Mouse (Mus musculus): ENCODE measurements around the gene Rtf2.

Rtf2 gene

GRCm38 (mm10) chr2:172437371-172437952, 2.9 kb upstream of the Rtf2 start:
- no peak for DNase-seq (ENCODE audit: low read depth, low spot score)

DNA sequence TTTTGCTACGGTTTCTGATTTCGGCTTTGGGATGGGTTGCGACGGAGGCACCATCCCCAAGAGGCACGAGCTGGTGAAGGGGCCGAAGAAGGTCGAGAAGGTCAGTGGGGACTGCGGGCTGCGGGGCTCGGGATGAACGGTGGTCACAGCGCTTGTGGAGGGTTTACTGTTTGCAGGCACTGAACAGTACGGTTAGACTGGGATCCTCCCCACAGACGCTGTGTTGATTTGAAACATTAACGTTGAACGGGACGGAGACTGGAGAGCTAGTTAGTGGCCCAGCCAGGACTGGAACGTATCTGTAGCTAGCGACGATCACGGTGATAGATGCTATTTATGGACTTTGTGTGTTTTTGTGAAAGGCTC, 267 bp downstream of the Rtf2 start:
- no peak for DNase-seq (ENCODE audit: low read depth, low spot score)

DNA sequence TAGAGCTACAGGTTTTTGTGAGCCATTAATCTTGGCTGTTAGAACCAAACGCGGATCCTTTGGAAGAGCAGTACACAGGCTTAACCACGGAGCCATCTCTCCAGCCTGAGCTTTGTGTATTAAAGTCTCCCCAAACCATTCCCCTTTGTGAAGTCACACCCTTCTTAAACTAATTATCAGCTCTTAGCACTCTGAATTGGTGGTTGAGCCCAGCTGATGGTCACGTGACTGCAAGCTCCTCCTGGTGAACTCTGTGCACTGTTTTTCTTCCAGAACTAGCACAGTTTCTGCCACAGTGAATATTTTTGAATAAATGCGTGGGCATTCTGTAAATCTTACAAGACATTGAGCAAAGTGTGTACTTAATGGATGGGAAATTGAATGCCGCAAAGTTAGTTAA, 820 bp downstream of the Rtf2 start:
- peak; percentile 8 for DNase-seq (ENCODE audit: low read depth, low spot score)

- DNase-seq (ENCODE audit: low read depth, low spot score): no peak
Measured at GRCm38 (mm10) chr2:172445617-172446016, 5.3 kb downstream of the Rtf2 start.

DNA sequence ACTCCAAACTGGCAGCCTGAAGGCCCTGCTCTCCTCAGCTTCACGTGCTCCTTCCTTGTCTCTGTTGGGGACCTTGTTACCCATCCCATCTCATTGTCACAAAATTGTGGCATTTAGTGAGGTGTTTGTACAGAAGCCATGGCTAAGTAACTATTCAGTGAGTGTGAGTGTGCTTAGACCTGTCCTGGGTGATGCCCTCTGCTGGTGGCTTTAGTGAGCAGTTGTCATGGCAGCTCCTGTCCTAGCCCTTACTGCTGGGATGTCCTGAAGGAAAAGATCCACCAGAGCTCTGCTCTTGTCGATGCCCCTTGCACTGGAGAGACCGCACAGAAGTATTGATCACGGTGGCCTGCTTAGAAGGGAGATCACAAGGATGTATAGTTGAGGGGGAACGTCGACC, 7.0 kb downstream of the Rtf2 start:
- peak; percentile 32 for DNase-seq (ENCODE audit: low read depth, low spot score)

DNA sequence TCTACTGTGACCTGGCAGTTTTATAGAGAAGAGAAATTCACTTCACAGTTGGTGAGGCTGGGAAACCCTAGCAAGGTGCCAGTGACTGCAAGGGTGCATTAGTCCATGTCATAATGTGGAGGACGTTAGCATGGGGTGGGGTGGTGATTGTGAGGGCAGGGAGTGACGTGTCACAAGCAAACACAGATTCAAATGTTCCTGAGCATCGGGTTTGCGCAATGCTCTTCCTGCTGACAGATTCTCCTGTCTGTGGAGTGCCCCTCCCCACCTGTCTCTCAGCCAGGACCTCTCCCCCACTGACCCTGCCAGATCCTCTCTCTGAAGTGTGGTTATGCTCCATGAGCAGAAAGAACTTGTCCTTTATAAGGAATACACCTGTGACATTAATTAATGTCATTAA, 8.0 kb downstream of the Rtf2 start:
- DNase-seq (ENCODE audit: low read depth, low spot score): no peak

DNA sequence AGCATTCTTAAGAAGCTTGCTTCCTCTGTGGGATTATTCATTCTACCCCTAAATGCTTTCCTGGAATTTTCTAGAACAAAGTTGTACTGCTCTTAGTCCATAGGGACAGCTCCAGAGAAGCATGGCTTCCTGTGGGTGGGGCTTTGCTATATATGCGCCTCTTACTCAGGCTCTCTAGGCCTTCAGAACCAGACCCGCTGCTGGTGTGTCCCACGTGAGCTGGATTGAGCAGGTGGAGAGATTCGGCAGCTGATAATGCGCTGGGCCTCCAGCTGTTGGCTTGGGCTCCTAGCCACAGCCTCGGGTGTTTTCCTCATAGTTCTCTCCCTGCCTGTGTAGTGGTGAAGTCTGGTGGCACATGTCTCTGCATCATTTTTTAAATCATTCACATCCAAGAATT, 10.3 kb downstream of the Rtf2 start:
- DNase-seq (ENCODE audit: low read depth, low spot score): no peak

GRCm38 (mm10) chr2:172452031-172452430, 11.7 kb downstream of the Rtf2 start:
- DNase-seq (ENCODE audit: low read depth, low spot score): no peak

GRCm38 (mm10) chr2:172452458-172452857, 12.1 kb downstream of the Rtf2 start:
- DNase-seq (ENCODE audit: low read depth, low spot score): no peak

GRCm38 (mm10) chr2:172458496-172458895, 18.1 kb downstream of the Rtf2 start, which contains the start of gene Gcnt7:
Gene Gcnt7 (minus strand): TSS chr2:172458596.
- no peak for DNase-seq (ENCODE audit: low read depth, low spot score)

GRCm38 (mm10) chr2:172460647-172461046, 20.3 kb downstream of the Rtf2 start:
- no peak for DNase-seq (ENCODE audit: low read depth, low spot score)

- DNase-seq (ENCODE audit: low read depth, low spot score): no peak
Measured at GRCm38 (mm10) chr2:172462813-172463212, 22.5 kb downstream of the Rtf2 start.

DNA sequence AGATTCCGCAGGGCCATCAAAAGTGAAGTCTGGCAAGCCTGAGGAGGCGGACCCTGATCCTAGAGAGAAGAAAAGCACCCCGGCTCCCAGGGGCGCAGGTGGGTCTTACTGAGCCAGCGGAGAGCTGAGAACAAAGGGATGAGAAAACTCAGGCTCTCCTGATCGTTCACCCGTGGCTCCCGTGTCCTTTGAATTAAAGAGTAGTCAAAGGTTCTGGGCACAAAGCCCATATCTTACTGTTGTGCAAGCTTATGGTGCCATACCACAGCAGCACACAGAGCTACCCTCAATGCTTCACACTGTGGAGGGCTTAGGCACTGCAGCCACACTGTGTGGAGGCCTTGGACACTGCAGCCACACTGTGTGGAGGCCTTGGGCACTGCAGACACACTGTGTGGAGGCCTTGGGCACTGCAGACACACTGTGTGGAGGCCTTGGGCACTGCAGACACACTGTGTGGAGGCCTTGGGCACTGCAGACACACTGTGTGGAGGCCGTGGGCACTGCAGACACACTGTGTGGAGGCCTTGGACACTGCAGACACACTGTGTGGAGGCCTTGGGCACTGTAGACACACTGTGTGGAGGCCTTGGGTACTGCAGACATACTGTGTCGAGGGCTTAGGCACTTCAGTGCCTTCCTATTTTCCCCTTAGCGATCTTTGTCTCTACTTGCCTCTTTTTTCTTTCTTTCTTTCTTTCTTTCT, 26.2 kb downstream of the Rtf2 start:
- no peak for DNase-seq (ENCODE audit: low read depth, low spot score)

DNA sequence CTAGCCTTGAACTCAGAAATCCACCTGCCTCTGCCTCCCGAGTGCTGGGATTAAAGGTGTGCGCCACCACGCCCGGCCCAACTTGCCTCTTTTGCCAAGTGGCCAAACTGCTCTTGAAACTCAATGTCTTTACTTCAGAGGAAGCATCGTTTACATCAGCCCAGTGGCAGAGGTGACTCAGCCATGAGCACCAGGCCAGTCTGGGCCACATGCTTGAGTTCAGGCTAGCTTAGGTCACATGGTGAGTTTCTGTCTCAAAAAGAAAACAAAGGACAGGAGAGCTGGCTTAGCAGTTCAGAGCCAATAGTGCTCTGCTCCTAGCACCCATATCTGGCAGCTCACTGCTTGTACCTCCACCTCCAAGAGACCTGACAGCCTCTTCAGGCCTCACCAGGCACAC, 26.9 kb downstream of the Rtf2 start:
- no peak for DNase-seq (ENCODE audit: low read depth, low spot score)

- no peak for DNase-seq (ENCODE audit: low read depth, low spot score)
Measured at GRCm38 (mm10) chr2:172468346-172468819, 28.0 kb downstream of the Rtf2 start.

GRCm38 (mm10) chr2:172472318-172472717, 32.0 kb downstream of the Rtf2 start, which contains the start of gene Fam209:
Gene Fam209 (plus strand): TSS chr2:172472520.
- no peak for DNase-seq (ENCODE audit: low read depth, low spot score)

- no peak for DNase-seq (ENCODE audit: low read depth, low spot score)
Measured at GRCm38 (mm10) chr2:172473591-172473990, 33.2 kb downstream of the Rtf2 start.

GRCm38 (mm10) chr2:172474970-172475369, 34.6 kb downstream of the Rtf2 start:
- peak; percentile 36 for DNase-seq (ENCODE audit: low read depth, low spot score)

GRCm38 (mm10) chr2:172476707-172477260, 36.4 kb downstream of the Rtf2 start:
- DNase-seq (ENCODE audit: low read depth, low spot score): no peak

DNA sequence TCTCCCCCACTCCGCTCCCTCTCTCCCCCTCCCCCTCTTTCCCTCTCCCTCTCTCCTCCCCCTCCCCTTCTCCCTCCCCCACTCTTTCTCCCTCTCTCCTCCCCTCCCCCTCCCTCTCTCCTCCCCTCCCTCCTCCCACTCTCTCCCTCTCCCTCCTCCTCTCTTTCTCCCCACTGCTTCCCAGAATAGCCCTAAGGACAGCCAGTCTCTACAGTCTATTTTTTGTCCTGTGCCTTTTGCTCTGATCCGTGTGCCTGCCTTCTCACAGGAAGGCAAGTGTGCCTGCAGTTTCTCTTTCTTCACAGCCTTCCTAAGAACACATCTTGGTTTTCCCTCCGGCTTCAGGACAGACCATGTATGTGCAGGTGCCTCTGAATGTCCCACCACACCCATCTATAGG, 37.0 kb downstream of the Rtf2 start:
- DNase-seq (ENCODE audit: low read depth, low spot score): no peak

DNA sequence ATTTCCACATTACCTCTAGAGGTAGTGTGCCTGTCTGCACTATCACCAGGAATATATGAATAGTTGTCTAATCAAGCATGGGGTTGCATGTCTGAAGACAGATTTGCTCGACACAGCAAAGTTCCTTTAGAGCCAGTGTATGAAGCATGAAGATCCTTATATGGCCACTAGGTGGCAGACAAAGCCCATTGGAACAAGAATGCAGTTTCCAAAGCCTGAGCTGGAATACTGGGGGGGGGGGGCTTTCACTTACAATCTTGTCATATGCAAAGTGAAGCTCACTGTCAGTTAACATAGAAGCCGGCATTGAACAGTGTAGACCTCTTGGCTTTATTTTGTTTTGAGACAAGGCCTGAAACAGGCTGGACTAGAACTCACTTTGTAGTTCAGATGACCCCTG, 37.5 kb downstream of the Rtf2 start:
- DNase-seq (ENCODE audit: low read depth, low spot score): peak; percentile 66

GRCm38 (mm10) chr2:172480296-172480695, 39.9 kb downstream of the Rtf2 start:
- DNase-seq (ENCODE audit: low read depth, low spot score): no peak
